Mouse (Mus musculus): Measurements from ENCODE around the gene Acoxl.

GRCm38 (mm10) chr2:127991656-127992055 lies 153.0 kb downstream of the Acoxl start:
- no peak for TF ChIP-seq POLR2A (IDR thresholded peaks at IDR 0.05; ENCODE audit: extremely low read depth, insufficient read depth, low read length)
- TF ChIP-seq CTCF (IDR thresholded peaks at IDR 0.05; ENCODE audit: extremely low read depth, insufficient read depth, low read length) = no peak

All from cortical plate, adult 2 months (tissue).